Comparison of ENCODE assay signal across 11 mouse cellular contexts in the genomic region with DNA sequence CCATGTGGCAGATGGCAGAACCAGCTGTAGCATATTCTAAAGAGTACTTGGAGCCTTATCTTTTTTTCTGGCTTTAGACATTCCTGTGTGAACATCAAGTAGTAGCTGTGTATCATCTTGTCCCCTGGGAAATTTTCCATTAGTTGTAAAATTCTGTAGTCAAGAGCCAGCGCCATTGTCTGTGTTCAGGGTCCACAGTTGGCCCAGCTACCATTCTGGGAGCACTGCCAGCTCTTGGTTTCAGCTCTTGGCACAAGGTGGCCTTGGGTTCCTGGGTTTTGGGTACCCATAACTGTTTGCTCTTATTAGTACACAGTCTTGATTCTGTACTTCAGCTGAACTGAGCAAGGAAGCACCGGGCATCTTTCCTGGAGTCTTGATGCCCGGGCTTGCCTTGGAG.
DNase-seq lines count a peak whose midpoint lies in the region; ATAC-seq and TF ChIP-seq lines count a peak whose summit lies in the region.
"Had no signal": no experiment of that assay in that cellular context is flagged by ENCODE, and none has a peak within 500 bp of the region (broad histone marks: within the 10 kb centered on the region; RNA-seq: fewer than 3 reads in every experiment).

No protein-coding gene starts in this region.

- no peaks in the 10 kb centered on the region for H3K4me1 ChIP-seq in kidney, adult 2 months (ENCODE audit: control insufficient read depth, insufficient read depth, low read length)
- H3K4me1 ChIP-seq: embryonic facial prominence, embryonic 13.5 days had no signal

- TF ChIP-seq CTCF in kidney, adult 2 months (conservative IDR thresholded peaks at IDR 0.05; ENCODE audit: insufficient read depth, insufficient read length, low read depth, low read length) = no peak

- H3K36me3 ChIP-seq in kidney, adult 2 months (ENCODE audit: control insufficient read depth, insufficient read depth, low read length) = no peaks in the 10 kb centered on the region

- ATAC-seq in CD4-positive, CD25-positive, alpha-beta regulatory T cell, adult 4 months = no peak
- ATAC-seq: lung, postnatal 0 days had no signal

- no peaks in the 10 kb centered on the region for H3K27me3 ChIP-seq in kidney, adult 2 months (replicated peaks; ENCODE audit: control insufficient read depth, insufficient read depth, low read length)

- TF ChIP-seq POLR2A in kidney, adult 2 months (IDR thresholded peaks at IDR 0.05; ENCODE audit: low read depth, low read length) = no peak

- DNase-seq in kidney, adult 2 months = peak; percentile 28
- DNase-seq in kidney, adult 11 months = no peak
- DNase-seq in adipocyte (ENCODE audit: low spot score) = peak; percentile 5
- peak; percentile 67 for DNase-seq in brain, adult 2 months (ENCODE audit: low read depth, low spot score)
- DNase-seq in layer of hippocampus, adult 9-11 months = peak; percentile 19
- no peak for DNase-seq in testis, postnatal 14 days (ENCODE audit: low spot score)
- DNase-seq: gastrocnemius, postnatal 25 days; thymus, postnatal 25 days had no signal

- no peak overlapping the region for H3K27ac ChIP-seq in kidney, adult 2 months (ENCODE audit: insufficient read depth, low read depth, low read length)
- H3K27ac ChIP-seq: embryonic facial prominence, embryonic 13.5 days had no signal

- 65% methylated on average over 3 of the region's 3 CpGs for WGBS in kidney, adult 2 months

- H3K4me3 ChIP-seq in kidney, adult 2 months (ENCODE audit: insufficient read depth, low read depth, low read length) = no peak overlapping the region
- H3K4me3 ChIP-seq: embryonic facial prominence, embryonic 13.5 days had no signal

Comparison
In these comparisons a context has a peak if more than half of its experiments do, and no peak if none do; other contexts are left out.
1. DNase-seq: peak in kidney, adult 2 months (single experiment), adipocyte (single experiment), brain, adult 2 months (single experiment) and layer of hippocampus, adult 9-11 months (single experiment); none in kidney, adult 11 months (single experiment) and testis, postnatal 14 days (single experiment).